Mouse (Mus musculus): ENCODE results near the gene B230104I21Rik. TPM values are rescaled to one million over a fixed set of nuclear protein-coding genes. Genes with fewer than 3 reads are reported as not detected.

Gene B230104I21Rik
- polyA plus RNA-seq, 1 experiment, result not detected

GRCm38 (mm10) chr4:154309131-154309530 is 26.8 kb upstream of the B230104I21Rik start:
- Histone ChIP-seq H3K4me3 (ENCODE audit: low read depth, low read length) (no peak overlapping the region), H3K27me3 (ENCODE audit: control insufficient read depth, insufficient read depth, low read length, poor library complexity, severe bottlenecking) (no peaks in the 10 kb centered on the region), H3K9me3 (replicated peaks; ENCODE audit: control insufficient read depth, insufficient read depth, low read length, poor library complexity, severe bottlenecking) (no peaks in the 10 kb centered on the region), H3K9ac (ENCODE audit: low read depth, poor library complexity, severe bottlenecking) (no peak overlapping the region), H3K27ac (ENCODE audit: insufficient read depth, low read length) (no peak overlapping the region), H3K36me3 (ENCODE audit: control insufficient read depth, insufficient read depth, low read length, poor library complexity, severe bottlenecking) (no peaks in the 10 kb centered on the region), H3K4me1 (ENCODE audit: control insufficient read depth, insufficient read depth, low read length) (no peaks in the 10 kb centered on the region)
- TF ChIP-seq POLR2A (IDR thresholded peaks at IDR 0.05; ENCODE audit: insufficient read depth, low read length), result no peak
- TF ChIP-seq CTCF (IDR thresholded peaks at IDR 0.05; ENCODE audit: low read depth, low read length), result no peak
- no peak for TF ChIP-seq EP300 (IDR thresholded peaks at IDR 0.05; ENCODE audit: insufficient read depth, low read depth, low read length)

GRCm38 (mm10) chr4:154310576-154311262 is 25.2 kb upstream of the B230104I21Rik start:
- Histone ChIP-seq H3K27ac (ENCODE audit: insufficient read depth, low read length) (no peak overlapping the region), H3K4me3 (ENCODE audit: low read depth, low read length) (no peak overlapping the region), H3K9ac (ENCODE audit: low read depth, poor library complexity, severe bottlenecking) (no peak overlapping the region), H3K4me1 (ENCODE audit: control insufficient read depth, insufficient read depth, low read length) (no peaks in the 10 kb centered on the region), H3K27me3 (ENCODE audit: control insufficient read depth, insufficient read depth, low read length, poor library complexity, severe bottlenecking) (no peaks in the 10 kb centered on the region), H3K9me3 (replicated peaks; ENCODE audit: control insufficient read depth, insufficient read depth, low read length, poor library complexity, severe bottlenecking) (no peaks in the 10 kb centered on the region), H3K36me3 (ENCODE audit: control insufficient read depth, insufficient read depth, low read length, poor library complexity, severe bottlenecking) (no peaks in the 10 kb centered on the region)
- no peak for TF ChIP-seq CTCF (IDR thresholded peaks at IDR 0.05; ENCODE audit: low read depth, low read length)
- no peak for TF ChIP-seq POLR2A (IDR thresholded peaks at IDR 0.05; ENCODE audit: insufficient read depth, low read length)
- no peak for TF ChIP-seq EP300 (IDR thresholded peaks at IDR 0.05; ENCODE audit: insufficient read depth, low read depth, low read length)

- Histone ChIP-seq H3K9ac (ENCODE audit: low read depth, poor library complexity, severe bottlenecking) (no peak overlapping the region), H3K4me1 (ENCODE audit: control insufficient read depth, insufficient read depth, low read length) (no peaks in the 10 kb centered on the region), H3K27ac (ENCODE audit: insufficient read depth, low read length) (no peak overlapping the region), H3K36me3 (ENCODE audit: control insufficient read depth, insufficient read depth, low read length, poor library complexity, severe bottlenecking) (no peaks in the 10 kb centered on the region), H3K9me3 (replicated peaks; ENCODE audit: control insufficient read depth, insufficient read depth, low read length, poor library complexity, severe bottlenecking) (no peaks in the 10 kb centered on the region), H3K27me3 (ENCODE audit: control insufficient read depth, insufficient read depth, low read length, poor library complexity, severe bottlenecking) (no peaks in the 10 kb centered on the region), H3K4me3 (ENCODE audit: low read depth, low read length) (no peak overlapping the region)
- no peak for TF ChIP-seq POLR2A (IDR thresholded peaks at IDR 0.05; ENCODE audit: insufficient read depth, low read length)
- no peak for TF ChIP-seq CTCF (IDR thresholded peaks at IDR 0.05; ENCODE audit: low read depth, low read length)
- no peak for TF ChIP-seq EP300 (IDR thresholded peaks at IDR 0.05; ENCODE audit: insufficient read depth, low read depth, low read length)
Observed at GRCm38 (mm10) chr4:154312143-154312812, 23.6 kb upstream of the B230104I21Rik start.

GRCm38 (mm10) chr4:154312935-154313621 is 22.8 kb upstream of the B230104I21Rik start:
- TF ChIP-seq POLR2A (IDR thresholded peaks at IDR 0.05; ENCODE audit: insufficient read depth, low read length), result no peak

GRCm38 (mm10) chr4:154313622-154313967 is 22.3 kb upstream of the B230104I21Rik start:
- H3K4me1 ChIP-seq (ENCODE audit: control insufficient read depth, insufficient read depth, low read length), result no peaks in the 10 kb centered on the region
- no peaks in the 10 kb centered on the region for H3K9me3 ChIP-seq (replicated peaks; ENCODE audit: control insufficient read depth, insufficient read depth, low read length, poor library complexity, severe bottlenecking)
- H3K27me3 ChIP-seq (ENCODE audit: control insufficient read depth, insufficient read depth, low read length, poor library complexity, severe bottlenecking), result no peaks in the 10 kb centered on the region
- no peaks in the 10 kb centered on the region for H3K36me3 ChIP-seq (ENCODE audit: control insufficient read depth, insufficient read depth, low read length, poor library complexity, severe bottlenecking)
- no peak overlapping the region for H3K27ac ChIP-seq (ENCODE audit: insufficient read depth, low read length)
- H3K9ac ChIP-seq (ENCODE audit: low read depth, poor library complexity, severe bottlenecking), result no peak overlapping the region
- H3K4me3 ChIP-seq (ENCODE audit: low read depth, low read length), result no peak overlapping the region
- TF ChIP-seq EP300 (IDR thresholded peaks at IDR 0.05; ENCODE audit: insufficient read depth, low read depth, low read length), result no peak
- TF ChIP-seq POLR2A (IDR thresholded peaks at IDR 0.05; ENCODE audit: insufficient read depth, low read length), result no peak
- TF ChIP-seq CTCF (IDR thresholded peaks at IDR 0.05; ENCODE audit: low read depth, low read length), result no peak

More at GRCm38 (mm10) chr4:154312935-154313621, 22.8 kb upstream of the B230104I21Rik start:
- no peak overlapping the region for H3K27ac ChIP-seq (ENCODE audit: insufficient read depth, low read length)
- H3K4me1 ChIP-seq (ENCODE audit: control insufficient read depth, insufficient read depth, low read length), result no peaks in the 10 kb centered on the region
- H3K4me3 ChIP-seq (ENCODE audit: low read depth, low read length), result no peak overlapping the region
- H3K9ac ChIP-seq (ENCODE audit: low read depth, poor library complexity, severe bottlenecking), result no peak overlapping the region
- no peaks in the 10 kb centered on the region for H3K36me3 ChIP-seq (ENCODE audit: control insufficient read depth, insufficient read depth, low read length, poor library complexity, severe bottlenecking)
- no peaks in the 10 kb centered on the region for H3K9me3 ChIP-seq (replicated peaks; ENCODE audit: control insufficient read depth, insufficient read depth, low read length, poor library complexity, severe bottlenecking)
- H3K27me3 ChIP-seq (ENCODE audit: control insufficient read depth, insufficient read depth, low read length, poor library complexity, severe bottlenecking), result no peaks in the 10 kb centered on the region

- no peak for TF ChIP-seq EP300 (IDR thresholded peaks at IDR 0.05; ENCODE audit: insufficient read depth, low read depth, low read length)
- TF ChIP-seq CTCF (IDR thresholded peaks at IDR 0.05; ENCODE audit: low read depth, low read length), result no peak
- no peak for TF ChIP-seq POLR2A (IDR thresholded peaks at IDR 0.05; ENCODE audit: insufficient read depth, low read length)
- H3K9ac ChIP-seq (ENCODE audit: low read depth, poor library complexity, severe bottlenecking), result no peak overlapping the region
- peaks cover 1% of the 10 kb centered on the region for H3K4me1 ChIP-seq (ENCODE audit: control insufficient read depth, insufficient read depth, low read length)
- H3K36me3 ChIP-seq (ENCODE audit: control insufficient read depth, insufficient read depth, low read length, poor library complexity, severe bottlenecking), result no peaks in the 10 kb centered on the region
- H3K27ac ChIP-seq (ENCODE audit: insufficient read depth, low read length), result no peak overlapping the region
- no peaks in the 10 kb centered on the region for H3K27me3 ChIP-seq (ENCODE audit: control insufficient read depth, insufficient read depth, low read length, poor library complexity, severe bottlenecking)
- H3K9me3 ChIP-seq (replicated peaks; ENCODE audit: control insufficient read depth, insufficient read depth, low read length, poor library complexity, severe bottlenecking), result no peaks in the 10 kb centered on the region
- no peak overlapping the region for H3K4me3 ChIP-seq (ENCODE audit: low read depth, low read length)
Observed at GRCm38 (mm10) chr4:154325410-154325809, 10.5 kb upstream of the B230104I21Rik start.
